Mouse (Mus musculus): ENCODE results near the gene Kcnh3. TPM values are rescaled to one million over a fixed set of nuclear protein-coding genes. Genes with fewer than 3 reads are reported as not detected.

Kcnh3 gene
- polyA plus RNA-seq, 1 experiment from 2014 or later = not detected

DNA sequence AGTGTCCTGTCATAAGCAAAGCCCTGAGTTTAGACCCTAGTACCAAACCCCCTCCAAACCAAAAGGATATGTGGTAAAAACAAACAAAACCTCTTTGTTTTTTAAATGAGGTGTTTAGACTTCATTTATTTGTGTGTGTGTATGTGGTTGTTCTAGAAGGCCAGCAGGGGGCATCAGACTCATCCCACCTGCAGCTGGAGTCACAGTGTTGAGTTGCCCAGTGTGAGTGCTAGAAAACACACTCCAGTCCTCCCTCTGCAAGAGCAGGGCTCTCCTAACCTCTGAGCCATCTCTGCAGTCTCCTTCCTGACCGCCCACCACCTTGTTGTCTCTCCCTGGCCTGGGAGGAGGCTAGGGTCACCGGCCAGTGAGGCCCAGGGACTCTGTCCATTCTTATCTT lies 9.7 kb upstream of the Kcnh3 start:
- peaks cover 7% of the 10 kb centered on the region for H3K27me3 ChIP-seq (ENCODE audit: control insufficient read depth, insufficient read depth, low read length)
- H3K36me3 ChIP-seq (ENCODE audit: control insufficient read depth, insufficient read depth, low read length) = peaks cover 11% of the 10 kb centered on the region
- no peaks in the 10 kb centered on the region for H3K4me1 ChIP-seq (ENCODE audit: control insufficient read depth, insufficient read depth, low read length)
- no peak overlapping the region for H3K4me3 ChIP-seq (ENCODE audit: low read depth, low read length)
- H3K9me3 ChIP-seq (replicated peaks; ENCODE audit: control insufficient read depth, low read length) = no peaks in the 10 kb centered on the region
- no peak overlapping the region for H3K27ac ChIP-seq (ENCODE audit: low read depth, low read length)
- 60% methylated on average over 2 of the region's 2 CpGs for WGBS (ENCODE audit: insufficient replicate concordance)
- no peak for ATAC-seq (replicated peaks; ENCODE audit: insufficient number of reproducible peaks, low FRiP score, low TSS enrichment)
- H3K9ac ChIP-seq (ENCODE audit: low read depth, low read length) = no peak overlapping the region
- H3K4me2 ChIP-seq = no peak overlapping the region

DNA sequence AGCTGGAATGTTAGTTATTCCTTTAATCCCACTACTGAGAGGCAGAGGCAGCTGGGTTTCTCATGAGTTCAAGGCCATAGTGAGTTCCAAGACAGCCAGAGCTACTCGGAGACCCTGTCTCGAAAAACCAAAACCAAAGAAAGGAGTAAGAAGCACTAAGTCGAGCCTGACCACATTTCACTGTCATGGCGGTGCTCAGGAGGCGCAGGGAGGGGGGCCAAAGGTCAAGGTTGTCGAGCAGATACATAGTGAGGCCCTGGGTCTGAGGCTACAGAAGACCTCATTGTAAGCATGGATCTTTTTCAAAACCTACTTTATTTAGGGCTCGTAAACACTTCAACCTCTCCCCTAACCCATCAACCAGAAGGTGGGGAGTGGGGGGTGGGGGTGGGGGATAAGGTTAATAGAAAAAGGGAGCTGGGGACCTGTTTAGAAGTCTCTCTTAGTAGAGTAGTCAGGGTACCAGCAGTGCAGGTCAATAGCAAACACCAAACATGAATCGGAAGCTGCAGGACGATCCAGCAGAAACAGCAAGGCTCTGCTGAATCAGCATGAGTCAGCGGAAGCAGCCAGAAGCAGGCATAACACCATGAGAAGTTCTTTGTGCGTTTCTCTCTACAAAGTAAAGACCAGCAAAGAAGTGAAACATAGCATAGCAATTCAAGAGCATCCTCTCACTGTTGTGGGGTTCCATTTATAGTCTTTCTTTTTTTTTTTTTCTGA lies 8.8 kb upstream of the Kcnh3 start:
- Histone ChIP-seq H3K4me1 (ENCODE audit: control insufficient read depth, insufficient read depth, low read length) (no peaks in the 10 kb centered on the region), H3K9ac (ENCODE audit: low read depth, low read length) (no peak overlapping the region), H3K4me3 (ENCODE audit: low read depth, low read length) (no peak overlapping the region), H3K4me2 (no peak overlapping the region), H3K36me3 (ENCODE audit: control insufficient read depth, insufficient read depth, low read length) (peaks cover 11% of the 10 kb centered on the region), H3K27ac (ENCODE audit: low read depth, low read length) (no peak overlapping the region), H3K9me3 (replicated peaks; ENCODE audit: control insufficient read depth, low read length) (no peaks in the 10 kb centered on the region), H3K27me3 (ENCODE audit: control insufficient read depth, insufficient read depth, low read length) (peaks cover 14% of the 10 kb centered on the region)
- ATAC-seq (replicated peaks; ENCODE audit: insufficient number of reproducible peaks, low FRiP score, low TSS enrichment) = no peak
- WGBS (ENCODE audit: insufficient replicate concordance) = 81% methylated on average over 11 of the region's 11 CpGs

DNA sequence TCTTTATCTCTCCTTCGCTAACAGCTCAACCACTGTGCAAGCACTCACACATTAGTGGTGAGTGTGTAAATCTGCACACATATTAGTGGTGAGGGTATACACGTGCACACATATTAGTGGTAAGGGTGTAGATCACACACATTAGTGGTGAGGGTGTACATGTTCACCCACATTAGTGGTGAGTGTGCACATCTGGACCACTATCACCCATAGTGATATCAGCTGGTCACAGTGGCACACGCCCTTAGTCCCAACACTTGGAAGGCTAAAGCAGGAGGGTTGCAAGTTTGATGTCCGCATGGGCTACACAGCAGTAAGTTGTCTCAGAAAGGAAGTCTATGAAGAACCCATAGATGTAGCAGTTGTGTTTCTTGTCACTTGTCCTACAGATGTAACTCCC lies 7.0 kb upstream of the Kcnh3 start:
- ATAC-seq (replicated peaks; ENCODE audit: insufficient number of reproducible peaks, low FRiP score, low TSS enrichment) = no peak; the same call in 1 of the 2 replicates
- Histone ChIP-seq H3K9me3 (replicated peaks; ENCODE audit: control insufficient read depth, low read length) (no peaks in the 10 kb centered on the region), H3K4me3 (ENCODE audit: low read depth, low read length) (no peak overlapping the region), H3K4me1 (ENCODE audit: control insufficient read depth, insufficient read depth, low read length) (peaks cover 2% of the 10 kb centered on the region; the same call in 1 of the 2 replicates), H3K36me3 (ENCODE audit: control insufficient read depth, insufficient read depth, low read length) (peaks cover 5% of the 10 kb centered on the region), H3K27me3 (ENCODE audit: control insufficient read depth, insufficient read depth, low read length) (peaks cover 30% of the 10 kb centered on the region), H3K9ac (ENCODE audit: low read depth, low read length) (no peak overlapping the region), H3K27ac (ENCODE audit: low read depth, low read length) (no peak overlapping the region), H3K4me2 (no peak overlapping the region)
- 86% methylated on average over 4 of the region's 4 CpGs for WGBS (ENCODE audit: insufficient replicate concordance)

DNA sequence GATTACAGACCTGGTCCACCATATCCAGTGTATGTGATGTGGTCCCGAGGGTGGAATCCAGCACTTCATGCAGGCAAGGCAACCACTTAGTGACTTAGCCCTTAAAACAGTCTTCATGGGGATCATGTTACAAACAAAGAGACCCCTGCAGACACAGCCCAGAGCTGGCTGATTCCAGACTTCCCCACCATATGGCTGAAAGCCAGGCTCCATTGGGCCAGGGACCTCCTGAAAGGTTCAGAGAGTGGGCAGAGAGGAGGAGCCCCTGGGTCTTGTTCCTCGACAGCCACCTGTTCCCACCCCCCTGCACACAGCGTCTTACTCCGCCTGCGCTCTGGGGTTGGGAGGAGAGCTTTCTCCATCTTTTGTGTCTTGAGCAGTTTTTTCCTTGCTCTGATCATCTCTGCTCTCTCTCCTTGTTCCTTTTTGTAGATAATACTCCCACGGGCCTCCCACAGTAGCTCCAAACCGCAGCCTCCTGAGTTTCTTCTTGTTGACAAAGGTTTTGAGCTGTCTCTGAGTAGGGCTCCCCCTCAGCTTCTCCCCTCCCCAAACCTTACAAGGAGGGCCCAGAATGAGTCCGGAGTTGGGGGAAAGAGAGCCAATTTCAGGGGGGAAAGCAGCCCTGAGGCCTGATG lies 3.2 kb upstream of the Kcnh3 start:
- ATAC-seq (replicated peaks; ENCODE audit: insufficient number of reproducible peaks, low FRiP score, low TSS enrichment) = no peak
- peaks cover 28% of the 10 kb centered on the region for H3K4me1 ChIP-seq (ENCODE audit: control insufficient read depth, insufficient read depth, low read length)
- WGBS (ENCODE audit: insufficient replicate concordance) = 10% methylated on average over 8 of the region's 8 CpGs

DNA sequence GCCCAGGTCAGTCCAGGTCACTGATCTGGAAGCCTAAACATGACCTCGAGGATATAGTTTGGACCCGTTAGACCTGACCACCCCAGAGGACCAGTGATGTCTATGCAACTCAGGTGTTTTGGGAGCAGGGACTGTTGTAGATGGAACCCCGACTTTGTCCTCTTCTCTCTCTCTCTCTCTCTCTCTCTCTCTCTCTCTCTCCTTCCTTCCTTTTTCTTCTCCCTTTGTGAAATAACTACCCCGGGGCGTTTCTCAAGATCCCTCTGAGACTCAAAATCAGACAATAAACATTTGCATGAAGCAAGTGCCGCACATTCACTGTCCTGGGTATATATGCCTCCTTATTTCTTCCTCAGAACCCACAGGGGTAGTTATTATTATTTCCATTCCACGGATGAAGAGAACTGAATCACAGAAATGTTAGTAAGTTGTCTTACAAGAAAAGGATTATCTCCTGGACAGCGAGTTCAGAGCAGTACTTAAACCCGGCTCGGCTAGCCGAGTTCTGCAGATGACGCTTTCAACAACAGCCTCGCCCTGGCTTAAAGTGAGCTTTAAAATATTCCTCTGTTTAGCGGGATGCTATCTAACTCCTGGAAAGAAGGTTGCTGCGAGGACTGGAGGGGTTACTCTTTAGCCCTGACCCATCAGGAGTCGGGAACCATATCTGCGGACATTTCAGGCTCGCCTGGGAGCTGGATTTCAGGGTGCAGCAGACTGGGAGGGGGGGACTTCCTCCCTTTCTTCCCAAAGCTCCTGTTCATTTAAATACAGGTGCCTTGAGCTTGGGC lies 1.7 kb upstream of the Kcnh3 start:
- Histone ChIP-seq H3K9ac (ENCODE audit: low read depth, low read length) (peak overlapping the region; percentile 62; the same call in 1 of the 2 replicates), H3K36me3 (ENCODE audit: control insufficient read depth, insufficient read depth, low read length) (no peaks in the 10 kb centered on the region), H3K4me3 (ENCODE audit: low read depth, low read length) (peak overlapping the region; percentile 43), H3K4me2 (peak overlapping the region; percentile 90), H3K27me3 (ENCODE audit: control insufficient read depth, insufficient read depth, low read length) (peaks cover 83% of the 10 kb centered on the region), H3K9me3 (replicated peaks; ENCODE audit: control insufficient read depth, low read length) (no peaks in the 10 kb centered on the region), H3K27ac (ENCODE audit: low read depth, low read length) (no peak overlapping the region), H3K4me1 (ENCODE audit: control insufficient read depth, insufficient read depth, low read length) (peaks cover 28% of the 10 kb centered on the region)
- 9% methylated on average over 18 of the region's 18 CpGs for WGBS (ENCODE audit: insufficient replicate concordance)
- ATAC-seq (replicated peaks; ENCODE audit: insufficient number of reproducible peaks, low FRiP score, low TSS enrichment) = no peak

More for the DNA sequence above, 3.2 kb upstream of the Kcnh3 start:
- Histone ChIP-seq H3K36me3 (ENCODE audit: control insufficient read depth, insufficient read depth, low read length) (no peaks in the 10 kb centered on the region), H3K27ac (ENCODE audit: low read depth, low read length) (no peak overlapping the region), H3K4me3 (ENCODE audit: low read depth, low read length) (no peak overlapping the region), H3K9ac (ENCODE audit: low read depth, low read length) (no peak overlapping the region), H3K9me3 (replicated peaks; ENCODE audit: control insufficient read depth, low read length) (no peaks in the 10 kb centered on the region), H3K27me3 (ENCODE audit: control insufficient read depth, insufficient read depth, low read length) (peaks cover 68% of the 10 kb centered on the region), H3K4me2 (no peak overlapping the region)

DNA sequence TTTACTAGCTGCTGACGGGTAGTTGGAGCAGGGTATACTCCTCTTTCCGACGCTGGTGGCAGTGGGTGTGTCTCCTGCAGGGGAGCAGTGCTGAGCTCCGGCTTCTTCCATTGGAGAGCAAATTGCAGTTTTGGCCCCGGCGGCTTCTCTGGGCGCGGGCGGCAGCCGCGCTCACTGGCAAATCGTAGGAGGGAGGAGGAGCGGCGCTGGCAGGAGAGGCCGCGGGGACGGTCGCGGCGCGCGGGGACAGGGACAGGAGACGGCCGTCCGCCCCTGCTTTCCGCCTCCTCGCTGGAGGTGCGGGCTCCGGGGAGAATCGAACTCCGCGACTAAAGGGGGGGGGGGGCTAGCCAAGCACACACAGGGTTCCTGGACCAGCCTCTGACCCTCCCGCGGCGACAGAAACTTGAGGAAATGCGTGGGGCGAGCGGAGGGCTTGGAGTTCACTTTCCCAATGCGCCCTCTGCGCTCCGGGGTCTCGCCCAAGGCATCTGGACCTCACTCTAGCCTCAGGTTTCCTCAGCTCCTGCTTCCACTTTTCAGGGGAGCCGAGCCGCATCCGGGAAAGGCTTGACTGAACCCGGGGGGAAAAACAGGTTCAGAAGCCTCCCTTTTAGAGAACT lies 965 bp upstream of the Kcnh3 start:
- H3K4me3 ChIP-seq (ENCODE audit: low read depth, low read length) = peak overlapping the region; percentile 43
- no peaks in the 10 kb centered on the region for H3K9me3 ChIP-seq (replicated peaks; ENCODE audit: control insufficient read depth, low read length)
- H3K9ac ChIP-seq (ENCODE audit: low read depth, low read length) = peak overlapping the region; percentile 62
- H3K27ac ChIP-seq (ENCODE audit: low read depth, low read length) = no peak overlapping the region
- H3K27me3 ChIP-seq (ENCODE audit: control insufficient read depth, insufficient read depth, low read length) = peaks cover 88% of the 10 kb centered on the region
- peaks cover 28% of the 10 kb centered on the region for H3K4me1 ChIP-seq (ENCODE audit: control insufficient read depth, insufficient read depth, low read length)
- WGBS (ENCODE audit: insufficient replicate concordance) = under 1% methylated on average over 45 of the region's 46 CpGs
- H3K4me2 ChIP-seq = peak overlapping the region; percentile 90
- H3K36me3 ChIP-seq (ENCODE audit: control insufficient read depth, insufficient read depth, low read length) = no peaks in the 10 kb centered on the region
- 0 out of 2 replicates have a peak, but pooled peaks have one; percentile 10 for ATAC-seq (replicated peaks; ENCODE audit: insufficient number of reproducible peaks, low FRiP score, low TSS enrichment)

DNA sequence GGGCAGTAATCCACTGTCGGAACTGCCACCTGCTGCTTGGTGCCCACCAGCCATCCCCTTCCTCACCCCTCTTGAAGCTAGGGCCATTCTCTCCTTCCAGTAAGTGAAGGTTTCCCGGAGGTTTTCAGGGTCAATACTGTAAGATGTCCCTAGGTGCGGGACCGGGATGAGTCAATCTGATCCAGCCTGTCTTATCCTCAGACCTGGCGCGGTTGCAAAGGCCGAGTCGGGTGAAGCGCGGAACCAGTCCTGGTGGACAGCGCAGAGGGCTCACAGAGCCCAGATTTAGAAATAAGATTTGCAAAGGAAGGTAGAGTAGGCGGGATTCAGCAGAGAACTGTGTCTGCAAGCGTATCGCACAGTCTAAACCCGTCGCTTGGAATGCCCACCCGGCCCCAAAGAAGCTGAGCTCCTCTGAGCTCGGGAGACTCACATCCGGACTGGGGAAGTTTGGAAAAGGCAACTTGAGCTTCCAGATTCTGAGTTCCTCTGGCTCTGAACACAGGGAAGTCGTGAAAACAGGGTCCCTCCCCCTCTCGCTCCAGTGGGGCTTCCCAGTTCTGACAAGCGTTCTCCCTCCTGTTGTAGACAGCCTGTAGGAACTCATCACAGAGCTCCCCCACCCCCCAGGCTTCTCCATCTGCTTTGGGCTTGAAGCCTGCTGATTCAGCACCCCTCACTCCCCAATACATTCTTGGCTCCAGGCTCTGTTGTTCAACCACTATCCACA lies 585 bp downstream of the Kcnh3 start:
- Histone ChIP-seq H3K27me3 (ENCODE audit: control insufficient read depth, insufficient read depth, low read length) (peaks cover 93% of the 10 kb centered on the region), H3K9ac (ENCODE audit: low read depth, low read length) (no peak overlapping the region), H3K36me3 (ENCODE audit: control insufficient read depth, insufficient read depth, low read length) (no peaks in the 10 kb centered on the region), H3K4me2 (peak overlapping the region; percentile 90), H3K4me3 (ENCODE audit: low read depth, low read length) (peak overlapping the region; percentile 43), H3K4me1 (ENCODE audit: control insufficient read depth, insufficient read depth, low read length) (peaks cover 28% of the 10 kb centered on the region), H3K9me3 (replicated peaks; ENCODE audit: control insufficient read depth, low read length) (no peaks in the 10 kb centered on the region), H3K27ac (ENCODE audit: low read depth, low read length) (no peak overlapping the region)
- ATAC-seq (replicated peaks; ENCODE audit: insufficient number of reproducible peaks, low FRiP score, low TSS enrichment) = no peak
- WGBS (ENCODE audit: insufficient replicate concordance) = 2% methylated on average over 22 of the region's 22 CpGs

DNA sequence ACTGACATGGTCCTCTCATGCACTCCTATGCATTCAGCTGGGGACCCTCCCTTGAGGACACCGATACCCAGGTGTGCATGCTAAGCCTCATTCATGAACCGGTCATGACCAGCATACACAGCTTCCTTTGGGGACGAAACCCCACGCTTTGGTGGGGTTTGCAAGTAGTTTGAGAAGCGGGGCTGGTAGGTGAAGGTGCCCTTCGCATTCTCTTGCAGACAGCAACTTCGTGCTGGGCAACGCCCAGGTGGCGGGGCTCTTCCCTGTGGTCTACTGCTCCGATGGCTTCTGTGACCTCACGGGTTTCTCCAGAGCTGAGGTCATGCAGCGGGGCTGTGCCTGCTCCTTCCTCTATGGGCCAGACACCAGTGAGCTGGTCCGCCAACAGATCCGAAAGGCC lies 1.4 kb downstream of the Kcnh3 start:
- no peak overlapping the region for H3K4me2 ChIP-seq
- peaks cover 28% of the 10 kb centered on the region for H3K4me1 ChIP-seq (ENCODE audit: control insufficient read depth, insufficient read depth, low read length)

More for the DNA sequence above, 1.4 kb downstream of the Kcnh3 start:
- Histone ChIP-seq H3K27me3 (ENCODE audit: control insufficient read depth, insufficient read depth, low read length) (peaks cover 93% of the 10 kb centered on the region), H3K27ac (ENCODE audit: low read depth, low read length) (no peak overlapping the region), H3K36me3 (ENCODE audit: control insufficient read depth, insufficient read depth, low read length) (no peaks in the 10 kb centered on the region), H3K9me3 (replicated peaks; ENCODE audit: control insufficient read depth, low read length) (no peaks in the 10 kb centered on the region), H3K4me3 (ENCODE audit: low read depth, low read length) (no peak overlapping the region), H3K9ac (ENCODE audit: low read depth, low read length) (no peak overlapping the region)
- no peak for ATAC-seq (replicated peaks; ENCODE audit: insufficient number of reproducible peaks, low FRiP score, low TSS enrichment)
- 23% methylated on average over 14 of the region's 14 CpGs for WGBS (ENCODE audit: insufficient replicate concordance)

Measured in heart, embryonic 11.5 days (tissue).